Mouse (Mus musculus) right cerebral cortex, postnatal 36 days (tissue): ENCODE results near the gene Mrpl12.

Experiments
- DNase-seq, 2 experiments: peaks; one replicate each; pipeline ENCODE4 v3.0.0; 2022; ENCODE audit warnings: low spot score in 2 of 2, mixed read lengths in 1 of 2

Mrpl12 gene

DNA sequence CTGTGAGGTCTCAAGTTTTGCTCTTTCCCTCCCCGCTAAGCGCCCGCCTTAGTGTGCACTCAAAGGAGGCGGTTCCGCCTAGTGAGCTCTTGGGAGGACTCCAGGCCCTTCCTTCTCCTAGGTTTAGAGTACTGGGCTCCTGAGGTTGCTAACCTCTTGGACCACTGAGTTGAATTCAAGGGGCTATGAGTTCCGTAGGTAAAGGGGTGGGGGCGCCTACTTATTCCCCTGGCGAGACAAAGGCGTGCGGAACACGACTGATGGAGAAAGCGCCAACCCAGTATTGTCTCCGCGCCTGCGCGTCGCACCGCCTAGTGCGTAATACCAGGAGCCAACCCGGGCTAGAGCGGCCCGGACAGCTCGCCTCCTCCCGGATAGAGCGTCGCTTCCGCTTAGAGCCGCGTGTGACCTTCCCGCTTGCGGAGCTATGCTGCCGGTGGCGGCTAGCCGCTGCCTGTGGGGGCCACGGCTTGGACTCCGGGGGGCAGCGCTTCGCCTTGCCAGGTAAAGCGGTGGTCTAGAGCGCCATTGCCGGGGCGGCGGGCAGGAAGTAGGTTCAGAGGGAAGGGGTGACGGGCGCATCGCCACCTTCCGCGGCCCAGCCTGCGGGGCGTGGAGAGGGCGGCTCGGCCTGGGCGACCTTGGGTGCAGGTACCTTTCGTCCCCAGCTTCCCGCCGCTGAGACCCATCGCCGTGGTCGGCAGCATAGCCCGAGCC, at the start of gene Mrpl12:
Gene Mrpl12, plus strand, starts transcription at position 349 of the 717 bp plus-strand sequence.
- peak; percentile 89 for DNase-seq

- peak; percentile 67 to 73 for DNase-seq
These were observed 47.1 kb upstream of the Mrpl12 start, which contains the start of gene Nploc4 for GRCm38 (mm10) chr11:120437152-120437856. Nploc4 (minus strand) TSS chr11:120437708.

GRCm38 (mm10) chr11:120437857-120438385, 46.5 kb upstream of the Mrpl12 start:
- no peak for DNase-seq

DNA sequence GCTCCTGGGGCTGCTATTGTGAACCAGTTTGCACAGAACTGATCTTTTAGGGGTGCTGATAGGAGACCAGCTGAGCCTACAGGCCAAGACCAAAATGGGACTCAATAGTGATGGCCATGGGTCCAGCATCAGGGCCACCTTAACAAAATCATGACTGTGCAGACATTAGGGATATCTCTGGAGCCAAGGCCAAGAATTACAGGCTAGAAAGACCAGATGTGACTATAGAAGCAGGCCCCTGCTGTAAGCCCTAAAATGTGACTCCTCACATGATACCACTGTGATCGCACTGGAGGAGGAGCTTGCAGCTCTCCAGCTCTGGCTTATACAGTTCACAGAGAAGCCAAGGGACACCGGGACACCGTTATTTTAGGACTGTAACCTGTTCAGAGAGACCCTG, 42.1 kb upstream of the Mrpl12 start, which contains the start of gene Tspan10:
Gene Tspan10, plus strand, starts transcription at position 301 of the 400 bp plus-strand sequence.
- no peak for DNase-seq

DNA sequence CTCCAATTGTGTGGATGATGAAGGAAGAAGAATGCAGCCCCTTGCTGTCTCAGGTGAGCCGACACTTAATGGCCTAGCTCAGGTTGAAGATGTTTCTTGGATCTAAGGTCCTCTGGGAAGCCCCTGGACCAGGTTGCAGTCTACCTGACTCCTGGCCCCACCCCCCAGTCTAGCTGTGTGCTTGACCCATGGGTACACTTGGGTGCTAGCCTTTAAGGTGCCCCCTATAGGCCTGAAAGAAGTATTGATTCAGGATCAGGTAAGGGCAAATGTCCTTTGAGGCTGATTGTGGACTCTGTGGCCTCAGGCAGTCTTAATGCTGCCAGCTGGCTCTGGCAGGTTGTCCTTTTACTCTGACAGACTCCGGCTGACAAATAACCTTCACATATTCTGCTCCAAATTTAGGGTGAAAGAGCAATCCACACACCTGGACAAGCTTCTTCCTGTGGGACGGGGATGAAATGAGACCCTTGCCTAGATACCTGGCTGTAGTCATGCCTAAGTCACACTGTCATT, 41.6 kb upstream of the Mrpl12 start:
- no peak for DNase-seq

GRCm38 (mm10) chr11:120444106-120444505, 40.3 kb upstream of the Mrpl12 start:
- no peak for DNase-seq

DNA sequence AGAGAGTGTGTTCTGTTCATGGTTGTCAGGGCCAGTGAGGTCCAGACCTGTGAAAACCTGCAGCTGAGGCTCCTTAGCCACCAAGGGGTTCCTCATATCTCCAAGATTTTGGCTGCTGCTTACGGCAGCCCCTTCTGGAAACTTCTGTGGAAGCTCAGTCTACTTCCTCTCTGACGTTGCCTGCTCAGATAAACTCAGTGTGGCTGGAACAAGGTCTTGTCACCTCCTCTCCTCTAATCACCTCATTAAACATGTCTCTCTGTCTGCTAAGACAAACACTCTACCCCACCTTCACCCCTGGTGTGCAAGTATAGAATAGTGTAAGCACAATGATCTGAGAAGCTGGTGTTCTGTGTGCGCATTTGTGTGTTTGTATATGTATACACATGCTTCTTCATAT, 38.9 kb upstream of the Mrpl12 start:
- DNase-seq, result no peak

DNA sequence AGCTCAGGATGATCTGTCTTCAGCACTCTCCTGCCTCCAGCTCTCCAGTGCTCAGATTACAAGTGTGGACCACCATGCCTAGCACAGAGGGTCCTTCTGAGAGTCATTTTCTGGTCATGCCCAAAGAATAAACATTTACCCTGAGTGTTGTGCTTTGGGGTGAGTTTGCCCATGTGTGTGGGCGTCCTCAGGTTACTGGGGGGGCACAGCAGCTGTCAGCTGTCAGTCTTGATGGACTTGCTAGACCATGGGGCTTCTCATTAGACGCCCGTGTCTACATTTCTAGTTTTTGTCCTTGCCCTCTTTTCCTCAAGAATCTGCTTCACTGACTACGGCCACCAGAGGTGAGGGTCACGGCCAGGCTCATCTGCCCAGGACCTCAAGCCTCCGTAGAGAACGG, 37.2 kb upstream of the Mrpl12 start:
- DNase-seq, result no peak

- DNase-seq, result no peak
These were observed 32.2 kb upstream of the Mrpl12 start for GRCm38 (mm10) chr11:120452246-120452645.

DNA sequence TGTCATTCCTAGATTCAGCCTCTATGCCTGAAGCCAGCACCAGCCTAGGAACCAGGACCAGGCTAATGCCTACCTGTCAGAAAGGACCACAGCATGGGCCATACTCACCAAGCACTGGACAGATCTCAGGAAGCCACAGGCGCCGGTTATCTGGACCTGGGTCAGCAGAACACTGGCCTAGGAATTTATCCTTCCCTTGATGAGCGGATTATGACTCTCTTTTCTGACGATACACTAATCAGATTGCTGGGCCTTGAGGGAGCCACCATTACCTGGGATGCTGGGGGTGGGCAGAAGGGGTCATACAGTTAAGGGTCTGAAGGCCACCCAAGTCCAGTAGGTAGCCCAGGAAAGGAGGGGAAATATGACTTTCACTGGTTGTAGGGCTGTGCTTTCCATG, 31.1 kb upstream of the Mrpl12 start, which contains the start of gene Pde6g:
Gene Pde6g, minus strand, starts transcription at position 195 of the 400 bp plus-strand sequence.
- DNase-seq, result no peak

DNA sequence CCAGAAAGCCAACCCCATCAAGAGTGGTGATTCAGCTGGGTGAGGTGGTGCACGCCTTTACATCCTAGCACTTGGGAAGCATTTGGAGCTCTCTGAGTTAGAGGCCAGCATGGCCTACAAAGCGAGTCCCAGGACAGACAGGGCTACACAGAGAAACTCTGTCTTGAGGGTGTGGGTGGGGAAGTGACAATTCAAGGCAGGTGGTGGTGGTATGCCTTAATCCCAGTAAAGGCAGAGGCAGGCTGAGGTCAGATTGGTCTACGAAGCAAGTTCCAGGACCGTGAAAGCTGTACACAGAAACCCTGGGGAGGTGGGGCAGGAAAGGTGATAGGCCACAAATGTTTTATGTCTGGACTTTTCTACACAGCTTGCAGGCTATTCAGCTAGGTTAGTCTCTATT, 29.4 kb upstream of the Mrpl12 start:
- DNase-seq, result no peak

DNA sequence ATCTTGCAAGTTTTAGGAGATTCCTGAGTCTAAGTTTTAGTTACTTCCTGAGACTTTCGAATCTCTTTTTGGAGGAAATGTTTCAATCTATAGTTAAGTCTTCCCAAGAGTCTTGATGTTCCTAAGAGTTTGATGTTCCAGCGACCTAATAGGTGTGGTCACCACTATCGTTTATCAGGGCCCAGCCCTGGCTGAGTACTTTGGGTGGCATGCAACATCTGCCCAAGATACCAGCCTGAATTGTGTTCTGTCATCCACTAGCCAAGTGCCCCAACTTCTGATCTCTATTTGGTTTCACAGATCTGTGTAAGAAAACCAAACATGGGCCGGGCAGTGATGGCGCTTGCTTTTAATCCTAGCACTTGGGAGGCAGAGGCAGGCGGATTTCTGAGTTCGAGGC, 29.0 kb upstream of the Mrpl12 start:
- DNase-seq, result no peak

- no peak for DNase-seq
These were observed 27.0 kb upstream of the Mrpl12 start for GRCm38 (mm10) chr11:120457370-120457769.

- DNase-seq, result peak; percentile 59 to 75
These were observed 26.4 kb upstream of the Mrpl12 start, which contains the start of the genes Oxld1 and Ccdc137 for GRCm38 (mm10) chr11:120457772-120458751. Oxld1 (minus strand) TSS chr11:120458068. Ccdc137 (plus strand) TSS chr11:120458115.

DNA sequence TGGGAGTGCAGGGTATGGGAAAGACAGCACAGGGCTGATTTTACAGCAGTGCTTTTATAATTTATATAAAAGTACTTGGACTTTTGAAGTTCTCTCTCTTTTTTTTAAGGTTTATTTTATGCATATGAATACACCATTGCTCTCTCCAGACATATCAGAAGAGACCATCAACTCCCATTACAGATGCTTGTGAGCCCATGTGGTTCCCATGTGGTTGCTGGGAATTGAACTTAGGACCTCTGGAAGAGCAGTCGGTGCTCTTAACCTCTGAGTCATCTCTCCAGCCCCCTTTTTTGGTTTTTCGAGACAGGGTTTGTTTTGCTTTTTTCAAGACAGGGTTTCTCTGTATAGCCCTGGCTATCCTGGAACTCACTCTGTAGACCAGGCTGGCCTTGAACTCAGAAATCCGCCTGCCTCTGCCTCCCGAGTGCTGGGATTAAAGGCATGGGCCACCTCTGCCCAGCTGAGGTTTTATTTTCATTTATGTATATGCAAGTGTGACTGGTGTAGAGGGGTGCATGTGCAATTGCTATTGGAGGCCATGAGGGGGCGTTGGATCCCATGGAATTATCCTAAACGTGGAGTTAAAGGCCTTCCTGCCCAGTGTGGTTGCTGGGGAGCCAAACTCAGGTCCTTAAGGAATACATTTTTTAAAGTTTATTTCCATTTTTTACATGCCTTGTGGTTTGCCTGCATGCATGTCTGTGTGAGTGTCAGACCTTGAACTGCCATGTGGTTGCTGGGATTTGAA, 25.4 kb upstream of the Mrpl12 start:
- DNase-seq, result no peak

GRCm38 (mm10) chr11:120463536-120463935, 20.9 kb upstream of the Mrpl12 start:
- DNase-seq, result no peak

GRCm38 (mm10) chr11:120464365-120464764, 20.0 kb upstream of the Mrpl12 start:
- no peak for DNase-seq

- DNase-seq, result no peak
These were observed 18.9 kb upstream of the Mrpl12 start for GRCm38 (mm10) chr11:120465521-120465920.

GRCm38 (mm10) chr11:120467051-120467735, 17.2 kb upstream of the Mrpl12 start, which contains the start of gene Arl16:
Arl16 (minus strand) TSS chr11:120467607.
- peak; percentile 94 to 96 for DNase-seq

DNA sequence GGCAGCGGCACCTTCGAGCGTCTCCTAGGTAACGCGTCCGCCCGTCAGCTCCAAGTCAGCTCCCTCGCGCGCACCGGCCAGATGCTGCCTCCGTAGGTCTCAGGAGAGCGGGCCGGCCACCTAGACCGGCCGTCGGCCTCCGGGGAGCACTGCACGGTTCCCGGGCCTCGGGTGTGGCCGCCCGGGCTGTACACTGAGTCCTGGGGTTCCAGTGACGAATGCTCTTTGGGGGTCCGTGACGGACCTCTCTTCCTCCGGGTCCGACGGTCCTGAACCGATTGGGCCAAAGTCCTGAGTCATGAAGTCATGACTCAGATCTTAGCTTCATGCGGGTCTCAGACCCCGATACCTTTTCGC, 16.7 kb upstream of the Mrpl12 start:
- DNase-seq, result no peak
